Mouse (Mus musculus) midbrain, embryonic 11.5 days (tissue): ENCODE data around the gene Hist3h2ba. TPM values are rescaled to one million over a fixed set of nuclear protein-coding genes. Genes with fewer than 3 reads are reported as not detected.

ENCODE experiments used
- ATAC-seq: fragments of 200-750 bp; cut with Nextera tagmentation; 2 replicates; pipeline ENCODE4 v1.8.0; 2017; ENCODE audit warnings: moderate TSS enrichment, moderate library complexity; ENCODE audit not compliant: low FRiP score
- DNase-seq: peaks from one replicate; pipeline ENCODE4 v3.0.0; 2015; ENCODE audit warnings: low spot score; ENCODE audit errors: missing footprints
- H3K27ac ChIP-seq: fragments of 300-500 bp; sonication (generic); 2 replicates; pipeline ENCODE4 v1.5.1; 2014; ENCODE audit warnings: low read depth, low read length
- H3K27me3 ChIP-seq: fragments of 300-500 bp; sonication (generic); 2 replicates; pipeline ENCODE4 v1.6.1; 2014; ENCODE audit warnings: mild to moderate bottlenecking, low read length, moderate library complexity, mixed read lengths; ENCODE audit not compliant: control insufficient read depth, insufficient read depth
- H3K36me3 ChIP-seq: fragments of 300-500 bp; sonication (generic); 2 replicates; pipeline ENCODE4 v1.6.1; 2014; ENCODE audit warnings: mild to moderate bottlenecking, low read length, moderate library complexity, mixed read lengths; ENCODE audit not compliant: control insufficient read depth, insufficient read depth
- H3K4me1 ChIP-seq: fragments of 300-500 bp; sonication (generic); 2 replicates; pipeline ENCODE4 v1.6.1; 2014; ENCODE audit warnings: low read length; ENCODE audit not compliant: control insufficient read depth, insufficient read depth
- H3K4me2 ChIP-seq: fragments of 300-500 bp; sonication (generic); 2 replicates; pipeline ENCODE4 v1.6.1; 2014; ENCODE audit warnings: mild to moderate bottlenecking, moderate library complexity
- H3K4me3 ChIP-seq: fragments of 300-500 bp; sonication (generic); 2 replicates; pipeline ENCODE4 v1.5.1; 2014; ENCODE audit warnings: low read depth, low read length
- H3K9ac ChIP-seq: fragments of 300-500 bp; sonication (generic); 2 replicates; pipeline ENCODE4 v1.6.1; 2014; ENCODE audit warnings: low read length
- H3K9me3 ChIP-seq: fragments of 300-500 bp; sonication (generic); 2 replicates; pipeline ENCODE4 v1.6.1; 2016; ENCODE audit warnings: low read length; ENCODE audit not compliant: control insufficient read depth
- WGBS: fragments of 180-500 bp; shearing (Covaris S2); extraction: QIAGEN DNeasy Blood & Tissue Kit; methylation state at CpG from one replicate; pipeline ENCODE4 v1.1.7; 2014; 5-methylcytosine and 5-hydroxymethylcytosine counted together
- polyA plus RNA-seq: library from polyadenylated mRNA; unstranded; fragments of >200 nt; fragmentation: Nextera tagmentation; extraction: Ambion mirVana; gene quantifications from 2 replicates; pipeline ENCODE4 v1.2.1, GENCODE M21; 2014

The Hist3h2ba gene
- polyA plus RNA-seq, 1 experiment from 2014 or later: 101 TPM

- peak; percentile 35 for DNase-seq
- 0 out of 2 replicates have a peak, but pooled peaks cover 4% of the 10 kb centered on the region for H3K4me1 ChIP-seq
Measured at GRCm38 (mm10) chr11:58917745-58918366, 30.9 kb upstream of the Hist3h2ba start, which contains the start of gene Btnl10. TSS of gene Btnl10 (plus strand) at chr11:58917908.

DNA sequence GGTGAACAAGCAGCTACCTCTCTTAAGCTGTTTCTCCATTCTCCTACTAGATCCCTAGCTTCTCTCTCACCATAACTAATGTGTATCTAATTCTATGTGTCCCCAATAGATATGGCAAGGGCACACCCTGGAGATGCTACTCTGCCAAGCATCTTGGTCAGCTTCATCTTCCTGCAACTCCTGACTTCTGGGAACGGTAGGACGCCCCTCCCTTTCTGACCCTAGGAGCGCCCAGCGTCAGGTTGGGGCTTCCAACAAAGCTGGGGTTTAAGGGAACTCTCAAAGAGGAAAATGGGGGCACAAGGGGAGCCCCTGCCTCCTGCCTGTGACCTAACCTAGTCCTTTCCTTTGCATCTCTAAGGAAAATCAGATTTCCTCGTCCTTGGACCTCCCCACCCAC is 30.0 kb upstream of the Hist3h2ba start:
- H3K27ac ChIP-seq: no peak overlapping the region
- no peak overlapping the region for H3K4me3 ChIP-seq
- no peaks in the 10 kb centered on the region for H3K36me3 ChIP-seq
- DNase-seq (peak; percentile 57), ATAC-seq (no peak)
- H3K9ac ChIP-seq: no peak overlapping the region
- no peak overlapping the region for H3K4me2 ChIP-seq
- 82% methylated on average over 5 of the region's 5 CpGs for WGBS
- no peaks in the 10 kb centered on the region for H3K9me3 ChIP-seq
- H3K4me1 ChIP-seq: 0 out of 2 replicates have a peak, but pooled peaks cover 4% of the 10 kb centered on the region
- H3K27me3 ChIP-seq: no peaks in the 10 kb centered on the region

More at GRCm38 (mm10) chr11:58917745-58918366, 30.9 kb upstream of the Hist3h2ba start, which contains the start of gene Btnl10:
- H3K27me3 ChIP-seq: no peaks in the 10 kb centered on the region
- H3K4me2 ChIP-seq: no peak within 1 kb of the TSS
- H3K4me3 ChIP-seq: no peak within 1 kb of the TSS
- no peak for ATAC-seq
- no peak within 1 kb of the TSS for H3K9ac ChIP-seq
- WGBS: 89% methylated on average over 12 of the region's 12 CpGs
- H3K9me3 ChIP-seq: no peaks in the 10 kb centered on the region
- H3K27ac ChIP-seq: no peak within 1 kb of the TSS
- H3K36me3 ChIP-seq: no peaks in the 10 kb centered on the region

GRCm38 (mm10) chr11:58922420-58922819 is 26.3 kb upstream of the Hist3h2ba start:
- H3K9ac ChIP-seq: no peak overlapping the region
- no peak for ATAC-seq
- H3K27me3 ChIP-seq: no peaks in the 10 kb centered on the region
- H3K27ac ChIP-seq: no peak overlapping the region
- no peaks in the 10 kb centered on the region for H3K36me3 ChIP-seq
- H3K4me2 ChIP-seq: no peak overlapping the region
- 83% methylated on average over 9 of the region's 9 CpGs for WGBS
- DNase-seq: no peak
- H3K4me3 ChIP-seq: no peak overlapping the region
- H3K9me3 ChIP-seq: no peaks in the 10 kb centered on the region
- no peaks in the 10 kb centered on the region for H3K4me1 ChIP-seq

DNA sequence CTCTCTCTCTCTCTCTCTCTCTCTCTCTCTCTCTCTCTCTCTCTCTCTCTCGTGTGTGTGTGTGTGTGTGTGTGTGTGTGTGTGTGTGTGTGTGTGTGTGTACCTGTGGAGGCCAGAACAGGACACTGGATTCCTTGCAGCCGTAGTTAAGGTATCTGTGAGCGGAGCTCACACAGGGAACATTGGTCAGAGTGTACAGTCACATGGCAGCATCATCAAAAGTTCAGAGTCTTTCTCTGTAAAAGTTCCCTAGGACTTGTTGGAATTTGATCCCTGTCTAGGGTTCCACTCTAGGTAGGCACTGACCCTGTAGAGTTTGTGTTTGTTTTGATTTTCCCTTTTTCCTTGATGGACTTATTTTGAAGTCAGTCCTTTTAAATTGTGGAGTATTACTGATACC is 22.1 kb upstream of the Hist3h2ba start:
- no peaks in the 10 kb centered on the region for H3K27me3 ChIP-seq
- H3K4me3 ChIP-seq: no peak overlapping the region
- DNase-seq (no peak), ATAC-seq (no peak)
- H3K36me3 ChIP-seq: no peaks in the 10 kb centered on the region; the same call in 1 of the 2 replicates
- no peaks in the 10 kb centered on the region for H3K9me3 ChIP-seq
- peaks cover 3% of the 10 kb centered on the region; the same call in 1 of the 2 replicates for H3K4me1 ChIP-seq
- 91% methylated on average over 2 of the region's 3 CpGs for WGBS
- H3K4me2 ChIP-seq: no peak overlapping the region
- H3K27ac ChIP-seq: no peak overlapping the region
- no peak overlapping the region for H3K9ac ChIP-seq

- no peaks in the 10 kb centered on the region for H3K9me3 ChIP-seq
- H3K9ac ChIP-seq: no peak overlapping the region
- H3K4me2 ChIP-seq: no peak overlapping the region
- H3K4me1 ChIP-seq: peaks cover 3% of the 10 kb centered on the region; the same call in 1 of the 2 replicates
- no peak overlapping the region for H3K27ac ChIP-seq
- H3K36me3 ChIP-seq: no peaks in the 10 kb centered on the region; the same call in 1 of the 2 replicates
- no peak for DNase-seq
- no peak for ATAC-seq
- H3K4me3 ChIP-seq: no peak overlapping the region
- H3K27me3 ChIP-seq: no peaks in the 10 kb centered on the region
- WGBS: 75% methylated on average over 2 of the region's 2 CpGs
Measured at GRCm38 (mm10) chr11:58927053-58927452, 21.7 kb upstream of the Hist3h2ba start.

GRCm38 (mm10) chr11:58927790-58928651 is 20.7 kb upstream of the Hist3h2ba start:
- peaks cover 3% of the 10 kb centered on the region for H3K36me3 ChIP-seq
- H3K4me2 ChIP-seq: peak overlapping the region; percentile 23; the same call in 1 of the 2 replicates
- H3K27ac ChIP-seq: peak overlapping the region; percentile 35; the same call in 1 of the 2 replicates
- DNase-seq: peak; percentile 96
- 36% methylated on average over 20 of the region's 20 CpGs for WGBS
- no peak overlapping the region; the same call in 1 of the 2 replicates for H3K9ac ChIP-seq
- no peak overlapping the region for H3K4me3 ChIP-seq
- peak; percentile 73; the same call in 1 of the 2 replicates for ATAC-seq
- H3K9me3 ChIP-seq: no peaks in the 10 kb centered on the region
- no peaks in the 10 kb centered on the region for H3K27me3 ChIP-seq
- H3K4me1 ChIP-seq: peaks cover 3% of the 10 kb centered on the region; the same call in 1 of the 2 replicates

GRCm38 (mm10) chr11:58929055-58929454 is 19.7 kb upstream of the Hist3h2ba start:
- no peak overlapping the region for H3K27ac ChIP-seq
- 75% methylated on average over 4 of the region's 4 CpGs for WGBS
- no peak for ATAC-seq
- H3K9ac ChIP-seq: no peak overlapping the region
- DNase-seq: no peak
- H3K27me3 ChIP-seq: no peaks in the 10 kb centered on the region
- H3K36me3 ChIP-seq: peaks cover 9% of the 10 kb centered on the region
- peaks cover 3% of the 10 kb centered on the region; the same call in 1 of the 2 replicates for H3K4me1 ChIP-seq
- no peak overlapping the region for H3K4me2 ChIP-seq
- H3K9me3 ChIP-seq: no peaks in the 10 kb centered on the region
- no peak overlapping the region for H3K4me3 ChIP-seq

DNA sequence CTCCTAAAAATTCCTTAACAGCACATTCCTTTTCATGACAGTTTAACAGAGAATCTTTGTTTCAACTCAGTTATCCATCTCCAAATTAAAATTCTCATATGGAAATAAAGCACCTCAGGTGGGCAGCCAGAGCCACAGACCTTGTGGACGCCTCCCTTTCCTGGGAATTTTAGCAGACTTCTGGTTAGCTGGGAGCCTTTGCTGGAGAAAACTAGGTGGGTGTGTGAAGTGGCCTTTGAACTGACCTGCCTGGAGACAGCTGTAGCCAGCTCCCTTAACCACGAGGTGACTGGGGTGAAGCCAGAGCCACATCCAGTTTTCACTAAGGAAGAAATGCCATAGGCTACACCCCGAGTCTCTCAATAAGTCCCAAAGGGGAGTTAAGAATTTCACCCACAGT is 19.1 kb upstream of the Hist3h2ba start:
- 58% methylated on average over 3 of the region's 3 CpGs for WGBS
- no peak overlapping the region for H3K4me2 ChIP-seq
- DNase-seq: no peak
- peaks cover 3% of the 10 kb centered on the region; the same call in 1 of the 2 replicates for H3K4me1 ChIP-seq
- H3K9me3 ChIP-seq: no peaks in the 10 kb centered on the region
- no peak overlapping the region for H3K27ac ChIP-seq
- no peak overlapping the region for H3K9ac ChIP-seq
- H3K27me3 ChIP-seq: no peaks in the 10 kb centered on the region
- ATAC-seq: no peak
- no peak overlapping the region for H3K4me3 ChIP-seq
- H3K36me3 ChIP-seq: peaks cover 9% of the 10 kb centered on the region

DNA sequence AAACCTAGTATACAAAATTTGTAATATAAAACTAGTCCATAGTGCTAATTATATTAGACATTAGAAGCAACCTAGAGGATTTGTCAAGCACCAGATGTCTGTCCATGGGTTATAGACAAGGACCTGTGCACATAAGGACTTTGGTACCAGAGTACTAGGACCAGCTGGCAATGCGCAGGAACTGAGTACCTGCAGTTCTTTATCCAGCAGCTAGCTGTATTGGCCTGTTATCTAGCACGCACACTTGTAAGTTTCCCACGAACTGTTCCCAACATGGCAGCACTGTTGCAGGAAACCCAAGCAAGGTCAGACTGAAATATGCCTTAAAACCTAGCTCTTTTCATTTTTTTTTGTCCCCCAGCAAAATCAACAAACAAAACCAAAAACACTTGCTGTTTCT is 18.5 kb upstream of the Hist3h2ba start:
- Histone ChIP-seq H3K4me1 (peaks cover 3% of the 10 kb centered on the region; the same call in 1 of the 2 replicates), H3K27ac (no peak overlapping the region), H3K9ac (no peak overlapping the region), H3K36me3 (peaks cover 11% of the 10 kb centered on the region), H3K9me3 (no peaks in the 10 kb centered on the region), H3K4me2 (no peak overlapping the region), H3K4me3 (no peak overlapping the region), H3K27me3 (no peaks in the 10 kb centered on the region)
- WGBS: 97% methylated on average over 3 of the region's 3 CpGs
- no peak for DNase-seq
- ATAC-seq: no peak
